Mouse (Mus musculus) lung, embryonic 14.5 days (tissue): ENCODE measurements around the gene Idh1. TPM values are rescaled to one million over a fixed set of nuclear protein-coding genes. Genes with fewer than 3 reads are reported as not detected.

Experiments
- ATAC-seq: fragments of 200-750 bp; cut with Nextera tagmentation; 2 replicates; pipeline ENCODE4 v1.8.0; 2017; ENCODE audit warnings: mild to moderate bottlenecking, moderate TSS enrichment, moderate library complexity; ENCODE audit not compliant: insufficient read depth
- DNase-seq: peaks from one replicate; pipeline ENCODE4 v3.0.0-alpha.2; 2015
- H3K27ac ChIP-seq: fragments of 300-500 bp; sonication (generic); 2 replicates; pipeline ENCODE4 v1.5.1; 2014; ENCODE audit warnings: low read depth, mild to moderate bottlenecking, moderate library complexity
- H3K27me3 ChIP-seq: fragments of 300-500 bp; sonication (generic); 2 replicates; pipeline ENCODE4 v1.6.1; 2014; ENCODE audit warnings: low read length, control low read depth; ENCODE audit not compliant: insufficient read depth
- H3K36me3 ChIP-seq: fragments of 300-500 bp; sonication (generic); 2 replicates; pipeline ENCODE4 v1.6.1; 2014; ENCODE audit warnings: control low read depth; ENCODE audit not compliant: insufficient read depth
- H3K4me1 ChIP-seq: fragments of 300-500 bp; sonication (generic); 2 replicates; pipeline ENCODE4 v1.6.1; 2014; ENCODE audit warnings: antibody characterized with exemption, control low read depth; ENCODE audit not compliant: insufficient read depth
- H3K4me2 ChIP-seq: fragments of 300-500 bp; sonication (generic); 2 replicates; pipeline ENCODE4 v1.6.1; 2014; ENCODE audit warnings: mild to moderate bottlenecking
- H3K4me3 ChIP-seq: fragments of 300-500 bp; sonication (generic); 2 replicates; pipeline ENCODE4 v1.5.1; 2014; ENCODE audit warnings: low read depth, low read length
- H3K9ac ChIP-seq: fragments of 300-500 bp; sonication (generic); 2 replicates; pipeline ENCODE4 v1.6.1; 2014
- H3K9me3 ChIP-seq: fragments of 300-500 bp; sonication (generic); 2 replicates; pipeline ENCODE4 v1.6.1; 2016; ENCODE audit warnings: low read depth, low read length, control low read depth
- CTCF ChIP-seq: IDR thresholded peaks from 2 replicates; pipeline ENCODE4 v1.5.1; 2016; ENCODE audit warnings: antibody characterized with exemption, low read depth
- WGBS: fragments of 180-500 bp; shearing (Covaris S2); extraction: QIAGEN DNeasy Blood & Tissue Kit; methylation state at CpG from one replicate; pipeline ENCODE4 v1.1.7; 2014; 5-methylcytosine and 5-hydroxymethylcytosine counted together
- polyA plus RNA-seq: library from polyadenylated mRNA; unstranded; fragments of >200 nt; fragmentation: Nextera tagmentation; extraction: Ambion mirVana; gene quantifications from 2 replicates; pipeline ENCODE4 v1.2.1, GENCODE M21; 2014

The Idh1 gene
- polyA plus RNA-seq, 1 experiment from 2014 or later, result 113 TPM

GRCm38 (mm10) chr1:65169536-65169935 is 16.8 kb downstream of the Idh1 start:
- H3K27ac ChIP-seq, result no peak overlapping the region
- no peaks in the 10 kb centered on the region for H3K27me3 ChIP-seq
- H3K9me3 ChIP-seq, result no peaks in the 10 kb centered on the region
- ATAC-seq, result no peak
- H3K4me2 ChIP-seq, result no peak overlapping the region
- no peak overlapping the region for H3K9ac ChIP-seq
- H3K4me1 ChIP-seq, result no peaks in the 10 kb centered on the region
- 88% methylated on average over 7 of the region's 7 CpGs for WGBS
- DNase-seq, result no peak
- no peak for TF ChIP-seq CTCF
- H3K36me3 ChIP-seq, result peaks cover 80% of the 10 kb centered on the region
- no peak overlapping the region for H3K4me3 ChIP-seq

DNA sequence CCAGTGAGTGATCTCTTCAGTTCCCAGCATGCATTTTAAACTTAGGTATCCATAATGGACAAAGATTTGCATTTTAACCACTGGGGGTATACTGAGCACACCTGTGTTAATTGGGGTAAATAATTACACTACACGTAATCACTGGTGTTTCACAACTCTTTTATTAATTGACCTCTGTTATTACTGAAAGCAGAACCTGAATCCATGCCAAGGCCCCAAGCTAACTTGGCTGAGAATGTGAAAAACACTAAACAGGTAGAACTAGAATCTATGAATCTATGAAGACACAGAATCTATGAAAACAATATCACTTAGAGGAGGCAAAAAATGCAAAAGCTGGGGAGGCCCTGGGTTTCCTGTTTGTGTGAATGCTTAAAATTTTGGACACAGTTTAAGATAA is 18.8 kb downstream of the Idh1 start:
- no peak for TF ChIP-seq CTCF
- DNase-seq (no peak), ATAC-seq (no peak)
- H3K27me3 ChIP-seq, result no peaks in the 10 kb centered on the region
- H3K36me3 ChIP-seq, result peaks cover 85% of the 10 kb centered on the region
- H3K9ac ChIP-seq, result no peak overlapping the region
- H3K4me2 ChIP-seq, result no peak overlapping the region
- no peaks in the 10 kb centered on the region for H3K9me3 ChIP-seq
- no peaks in the 10 kb centered on the region for H3K4me1 ChIP-seq
- no peak overlapping the region for H3K4me3 ChIP-seq
- H3K27ac ChIP-seq, result no peak overlapping the region
- WGBS, result 90% methylated on average over 1 of the region's 1 CpGs

DNA sequence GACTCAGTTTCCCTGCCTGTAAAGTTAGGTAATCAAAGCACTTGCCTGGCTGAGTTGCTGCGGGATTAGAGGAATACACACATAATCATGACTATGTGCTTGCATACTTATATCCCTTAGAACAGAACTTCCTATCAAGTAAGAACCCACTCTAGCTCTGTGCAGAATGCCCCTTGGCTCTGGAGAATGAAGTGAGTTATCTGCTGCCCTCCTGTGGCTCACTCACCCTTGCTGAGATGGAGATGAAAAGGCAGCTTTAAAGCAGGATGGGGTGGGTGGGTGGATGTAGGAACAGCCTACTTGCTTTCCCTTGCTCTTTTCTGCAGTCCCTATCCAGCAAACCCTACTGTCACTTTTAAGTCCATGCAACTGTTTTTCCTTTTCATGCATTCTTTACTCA is 24.1 kb downstream of the Idh1 start:
- Histone ChIP-seq H3K4me2 (no peak overlapping the region), H3K27ac (no peak overlapping the region), H3K27me3 (no peaks in the 10 kb centered on the region), H3K9me3 (no peaks in the 10 kb centered on the region), H3K36me3 (peaks cover 80% of the 10 kb centered on the region), H3K9ac (no peak overlapping the region), H3K4me3 (no peak overlapping the region), H3K4me1 (no peaks in the 10 kb centered on the region)
- no peak for ATAC-seq
- DNase-seq, result no peak
- 91% methylated on average over 1 of the region's 1 CpGs for WGBS
- TF ChIP-seq CTCF, result 0 out of 2 replicates have a peak, but pooled peaks have one; percentile 12

DNA sequence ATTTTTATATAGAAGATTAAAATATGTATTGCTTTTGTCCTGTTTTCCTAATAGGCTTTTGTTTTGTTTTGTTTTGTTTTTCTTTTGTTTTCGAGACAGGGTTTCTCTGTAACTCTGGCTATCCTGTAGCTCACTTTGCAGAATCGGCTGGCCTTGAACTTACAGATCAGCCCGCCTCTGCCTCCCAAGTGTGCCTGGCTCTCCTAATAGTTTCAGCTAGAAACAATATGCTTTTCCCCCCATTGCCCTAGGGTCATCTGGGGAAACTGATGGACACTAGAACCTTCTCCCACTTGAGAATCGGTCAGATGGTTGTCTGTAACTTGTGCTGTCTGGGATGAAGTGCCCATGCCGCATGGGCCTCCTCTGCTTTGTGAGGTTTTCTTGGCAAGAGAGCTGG is 30.2 kb downstream of the Idh1 start:
- TF ChIP-seq CTCF, result no peak
- Histone ChIP-seq H3K4me3 (no peak overlapping the region), H3K36me3 (peaks cover 28% of the 10 kb centered on the region), H3K4me2 (no peak overlapping the region), H3K4me1 (no peaks in the 10 kb centered on the region), H3K9me3 (no peaks in the 10 kb centered on the region), H3K27me3 (no peaks in the 10 kb centered on the region), H3K9ac (no peak overlapping the region), H3K27ac (no peak overlapping the region)
- 94% methylated on average over 5 of the region's 5 CpGs for WGBS
- no peak for DNase-seq
- no peak for ATAC-seq

- H3K4me3 ChIP-seq, result no peak overlapping the region
- DNase-seq, result no peak
- no peaks in the 10 kb centered on the region for H3K9me3 ChIP-seq
- no peak overlapping the region for H3K9ac ChIP-seq
- TF ChIP-seq CTCF, result no peak
- H3K27me3 ChIP-seq, result no peaks in the 10 kb centered on the region
- no peaks in the 10 kb centered on the region for H3K4me1 ChIP-seq
- H3K27ac ChIP-seq, result no peak overlapping the region
- H3K36me3 ChIP-seq, result peaks cover 15% of the 10 kb centered on the region
- no peak overlapping the region for H3K4me2 ChIP-seq
- no peak for ATAC-seq
Measured at GRCm38 (mm10) chr1:65154814-65155213, 31.5 kb downstream of the Idh1 start.

DNA sequence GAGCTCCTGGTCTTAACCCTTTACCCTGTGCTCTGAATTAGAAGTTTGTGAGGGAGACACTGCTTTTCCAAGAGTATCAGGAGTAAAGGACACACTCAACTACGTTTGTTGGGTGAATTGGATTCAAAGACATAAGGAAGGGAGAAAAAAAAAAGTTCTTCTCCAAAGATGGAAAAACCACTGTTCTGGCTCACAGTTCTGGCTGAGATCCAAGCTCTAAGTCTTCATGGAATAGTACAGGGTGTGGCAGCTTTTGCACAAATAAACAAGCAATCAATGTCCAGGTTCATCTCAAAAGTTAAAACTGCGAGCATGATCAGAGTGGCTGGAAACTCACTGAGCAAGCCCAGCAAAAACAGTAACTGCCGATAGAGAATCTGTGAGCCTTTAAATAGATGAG is 38.3 kb downstream of the Idh1 start:
- ATAC-seq (no peak), DNase-seq (no peak)
- no peak overlapping the region for H3K9ac ChIP-seq
- no peak overlapping the region for H3K4me3 ChIP-seq
- no peaks in the 10 kb centered on the region for H3K9me3 ChIP-seq
- no peaks in the 10 kb centered on the region for H3K27me3 ChIP-seq
- no peak for TF ChIP-seq CTCF
- H3K4me1 ChIP-seq, result no peaks in the 10 kb centered on the region
- no peak overlapping the region for H3K4me2 ChIP-seq
- no peak overlapping the region for H3K27ac ChIP-seq
- H3K36me3 ChIP-seq, result no peaks in the 10 kb centered on the region
- WGBS, result 72% methylated on average over 3 of the region's 3 CpGs

GRCm38 (mm10) chr1:65147326-65147725 is 39.0 kb downstream of the Idh1 start:
- no peak overlapping the region for H3K4me2 ChIP-seq
- 80% methylated on average over 5 of the region's 5 CpGs for WGBS
- H3K27me3 ChIP-seq, result no peaks in the 10 kb centered on the region
- no peaks in the 10 kb centered on the region for H3K36me3 ChIP-seq
- DNase-seq, result no peak
- TF ChIP-seq CTCF, result no peak
- no peak overlapping the region for H3K9ac ChIP-seq
- no peak overlapping the region for H3K4me3 ChIP-seq
- no peak overlapping the region for H3K27ac ChIP-seq
- H3K4me1 ChIP-seq, result no peaks in the 10 kb centered on the region
- H3K9me3 ChIP-seq, result no peaks in the 10 kb centered on the region
- ATAC-seq, result no peak

- TF ChIP-seq CTCF, result no peak
- Histone ChIP-seq H3K36me3 (no peaks in the 10 kb centered on the region), H3K4me3 (no peak overlapping the region), H3K4me2 (no peak overlapping the region), H3K4me1 (no peaks in the 10 kb centered on the region), H3K27me3 (no peaks in the 10 kb centered on the region), H3K27ac (no peak overlapping the region), H3K9me3 (no peaks in the 10 kb centered on the region), H3K9ac (no peak overlapping the region)
- no peak for DNase-seq
- no peak for ATAC-seq
- 28% methylated on average over 2 of the region's 2 CpGs for WGBS
Measured at GRCm38 (mm10) chr1:65146601-65147000, 39.7 kb downstream of the Idh1 start.
